Mouse (Mus musculus): ENCODE measurements around the gene Snx30. TPM values are rescaled to one million over a fixed set of nuclear protein-coding genes. Genes with fewer than 3 reads are reported as not detected.

Gene Snx30
- total and polyA plus RNA-seq, 3 experiments, result 4.2 to 8.6 TPM; not detected in 1

DNA sequence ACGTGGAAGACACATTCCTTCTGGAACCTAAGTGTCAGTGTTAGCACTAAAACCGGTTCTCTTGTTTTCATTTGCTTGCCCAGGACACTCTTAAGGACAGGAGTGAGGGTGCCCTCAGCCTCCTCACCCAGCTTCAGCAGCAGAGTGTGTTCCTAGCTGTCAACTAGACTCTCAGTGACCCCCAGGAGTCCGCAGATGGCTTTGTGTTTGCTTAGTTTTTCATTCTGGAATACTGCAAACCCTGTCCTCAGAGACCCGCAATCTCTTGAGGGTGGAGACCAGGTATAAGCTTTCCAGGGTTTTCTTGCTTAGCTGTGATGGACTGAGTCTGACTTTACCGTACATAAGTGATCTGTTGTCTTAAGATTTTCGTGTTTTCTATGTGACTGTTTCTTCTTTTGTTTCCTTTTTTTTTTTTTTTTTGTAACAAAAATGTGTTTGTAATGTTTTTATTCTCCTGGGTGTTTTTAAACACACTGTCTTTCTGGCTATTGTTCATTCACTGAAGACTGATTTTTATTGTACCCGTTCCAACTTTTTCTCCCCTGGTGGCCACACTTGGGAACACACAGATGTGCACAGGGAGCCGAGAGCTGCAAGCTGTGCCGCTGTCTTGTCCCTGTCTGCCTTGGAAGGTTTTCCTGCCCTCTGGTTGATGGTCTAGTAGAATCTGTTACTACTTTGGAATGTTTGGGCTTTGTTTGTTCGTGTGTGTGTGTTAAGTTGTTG, 44.8 kb upstream of the Snx30 start:
- Histone ChIP-seq H3K27me3 (ENCODE audit: control insufficient read depth in 1 of 2, insufficient read depth in 2 of 2, low read length in 2 of 2) (no peaks in the 10 kb centered on the region), H3K9ac (ENCODE audit: control insufficient read depth, low read depth, low read length, poor library complexity, severe bottlenecking) (no peak overlapping the region), H3K27ac (ENCODE audit: control insufficient read depth, low read depth, low read length) (no peak overlapping the region), H3K4me3 (ENCODE audit: control insufficient read depth in 1 of 2, insufficient read depth in 1 of 2, low read depth in 2 of 2, low read length in 2 of 2) (no peak overlapping the region), H3K79me2 (ENCODE audit: control insufficient read depth, insufficient read depth, low read length, poor library complexity) (no peaks in the 10 kb centered on the region), H3K9me3 (replicated peaks; ENCODE audit: insufficient read depth, low read length) (no peaks in the 10 kb centered on the region), H3K36me3 (ENCODE audit: control insufficient read depth in 1 of 2, insufficient read depth in 2 of 2, low read length in 2 of 2) (peaks cover 0 to 14% of the 10 kb centered on the region in 2 experiments; a peak in 2 of 4 replicates), H3K4me1 (ENCODE audit: control insufficient read depth in 1 of 2, insufficient read depth in 2 of 2, low read length in 2 of 2) (peaks cover 9 to 15% of the 10 kb centered on the region in 2 experiments)
- peak; percentile 50 for DNase-seq (ENCODE audit: low read depth, low spot score)
- TF ChIP-seq CTCF (IDR thresholded peaks at IDR 0.05 in 2 of 3, conservative IDR thresholded peaks at IDR 0.05 in 1 of 3; ENCODE audit: control insufficient read depth in 1 of 3, insufficient read depth in 1 of 3, low read depth in 2 of 3, low read length in 3 of 3, poor library complexity in 1 of 3, severe bottlenecking in 1 of 3), result peak; percentile 43 to 58 (median 45)
- peak; percentile 29 for TF ChIP-seq RAD21 (IDR thresholded peaks at IDR 0.05; ENCODE audit: low read depth, low read length)
- TF ChIP-seq ZNF384 (IDR thresholded peaks at IDR 0.05; ENCODE audit: low read depth, low read length), result no peak
- TF ChIP-seq SMC3 (IDR thresholded peaks at IDR 0.05; ENCODE audit: low read depth, low read length), result peak; percentile 52
- no peak for TF ChIP-seq TAL1 (IDR thresholded peaks at IDR 0.05; ENCODE audit: low read length)

DNA sequence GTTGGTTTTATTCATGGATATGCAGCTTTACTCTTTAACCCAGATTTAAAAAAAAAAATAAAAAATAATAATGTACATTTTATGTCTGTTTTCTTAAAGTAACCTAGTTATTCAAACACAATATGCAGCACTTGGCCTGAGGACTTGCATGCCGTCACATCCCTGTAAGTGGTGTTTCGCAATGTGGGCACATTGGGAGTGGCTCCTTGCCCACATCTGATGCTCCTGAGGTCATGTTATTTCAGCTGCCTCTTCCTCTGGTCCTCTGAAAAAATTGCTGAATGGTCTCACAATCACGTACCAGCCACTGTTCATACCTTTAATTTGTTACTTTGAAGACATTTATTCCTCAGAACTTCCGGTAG, 44.3 kb upstream of the Snx30 start:
- H3K4me1 ChIP-seq (ENCODE audit: control insufficient read depth in 1 of 2, insufficient read depth in 2 of 2, low read length in 2 of 2), result peaks cover 4 to 10% of the 10 kb centered on the region in 2 experiments
- H3K27me3 ChIP-seq (ENCODE audit: control insufficient read depth in 1 of 2, insufficient read depth in 2 of 2, low read length in 2 of 2), result no peaks in the 10 kb centered on the region
- no peaks in the 10 kb centered on the region for H3K9me3 ChIP-seq (replicated peaks; ENCODE audit: insufficient read depth, low read length)
- TF ChIP-seq MYB (IDR thresholded peaks at IDR 0.05; ENCODE audit: low read depth, low read length), result no peak
- no peak for TF ChIP-seq GATA1 (IDR thresholded peaks at IDR 0.05; ENCODE audit: low read depth, low read length)
- no peak for TF ChIP-seq POLR2AphosphoS2 (IDR thresholded peaks at IDR 0.05; ENCODE audit: low read length)
- no peak for TF ChIP-seq UBTF (IDR thresholded peaks at IDR 0.05; ENCODE audit: borderline replicate concordance, insufficient read depth, low read depth, low read length)
- TF ChIP-seq SIN3A (IDR thresholded peaks at IDR 0.05; ENCODE audit: low read length), result no peak
- TF ChIP-seq ZC3H11A (IDR thresholded peaks at IDR 0.05; ENCODE audit: low read depth, low read length), result no peak
- no peak for TF ChIP-seq ZNF384 (IDR thresholded peaks at IDR 0.05; ENCODE audit: low read depth, low read length)
- TF ChIP-seq ELF1 (IDR thresholded peaks at IDR 0.05; ENCODE audit: low read depth, low read length), result no peak
- no peak for TF ChIP-seq EP300 (IDR thresholded peaks at IDR 0.05; ENCODE audit: low read depth in 1 of 2, low read length in 2 of 2)
- no peak for TF ChIP-seq MEF2A (IDR thresholded peaks at IDR 0.05; ENCODE audit: extremely low read depth, insufficient replicate concordance, low read depth, low read length, poor library complexity, severe bottlenecking)
- no peak for TF ChIP-seq ETS1 (IDR thresholded peaks at IDR 0.05; ENCODE audit: low read depth, low read length)
- TF ChIP-seq JUND (IDR thresholded peaks at IDR 0.05; ENCODE audit: low read depth, low read length), result no peak
- no peak for TF ChIP-seq NRF1 (IDR thresholded peaks at IDR 0.05; ENCODE audit: insufficient read depth, low read depth, low read length, poor library complexity, severe bottlenecking)
- TF ChIP-seq MYC (IDR thresholded peaks at IDR 0.05; ENCODE audit: low read depth, low read length), result no peak
- TF ChIP-seq E2F4 (IDR thresholded peaks at IDR 0.05; ENCODE audit: borderline replicate concordance, low read depth, low read length), result no peak
- no peak overlapping the region for H3K9ac ChIP-seq (ENCODE audit: control insufficient read depth, low read depth, low read length, poor library complexity, severe bottlenecking)
- H3K27ac ChIP-seq (ENCODE audit: control insufficient read depth, low read depth, low read length), result no peak overlapping the region
- no peaks in the 10 kb centered on the region for H3K79me2 ChIP-seq (ENCODE audit: control insufficient read depth, insufficient read depth, low read length, poor library complexity)
- DNase-seq (ENCODE audit: low read depth, low spot score), result no peak
- no peak overlapping the region for H3K4me3 ChIP-seq (ENCODE audit: control insufficient read depth in 1 of 2, insufficient read depth in 1 of 2, low read depth in 2 of 2, low read length in 2 of 2)
- peaks cover 0 to 8% of the 10 kb centered on the region in 2 experiments; a peak in 2 of 4 replicates for H3K36me3 ChIP-seq (ENCODE audit: control insufficient read depth in 1 of 2, insufficient read depth in 2 of 2, low read length in 2 of 2)

Data from MEL (cell line).